Mouse (Mus musculus): ENCODE measurements around the gene Bnip3.

The Bnip3 gene

DNA sequence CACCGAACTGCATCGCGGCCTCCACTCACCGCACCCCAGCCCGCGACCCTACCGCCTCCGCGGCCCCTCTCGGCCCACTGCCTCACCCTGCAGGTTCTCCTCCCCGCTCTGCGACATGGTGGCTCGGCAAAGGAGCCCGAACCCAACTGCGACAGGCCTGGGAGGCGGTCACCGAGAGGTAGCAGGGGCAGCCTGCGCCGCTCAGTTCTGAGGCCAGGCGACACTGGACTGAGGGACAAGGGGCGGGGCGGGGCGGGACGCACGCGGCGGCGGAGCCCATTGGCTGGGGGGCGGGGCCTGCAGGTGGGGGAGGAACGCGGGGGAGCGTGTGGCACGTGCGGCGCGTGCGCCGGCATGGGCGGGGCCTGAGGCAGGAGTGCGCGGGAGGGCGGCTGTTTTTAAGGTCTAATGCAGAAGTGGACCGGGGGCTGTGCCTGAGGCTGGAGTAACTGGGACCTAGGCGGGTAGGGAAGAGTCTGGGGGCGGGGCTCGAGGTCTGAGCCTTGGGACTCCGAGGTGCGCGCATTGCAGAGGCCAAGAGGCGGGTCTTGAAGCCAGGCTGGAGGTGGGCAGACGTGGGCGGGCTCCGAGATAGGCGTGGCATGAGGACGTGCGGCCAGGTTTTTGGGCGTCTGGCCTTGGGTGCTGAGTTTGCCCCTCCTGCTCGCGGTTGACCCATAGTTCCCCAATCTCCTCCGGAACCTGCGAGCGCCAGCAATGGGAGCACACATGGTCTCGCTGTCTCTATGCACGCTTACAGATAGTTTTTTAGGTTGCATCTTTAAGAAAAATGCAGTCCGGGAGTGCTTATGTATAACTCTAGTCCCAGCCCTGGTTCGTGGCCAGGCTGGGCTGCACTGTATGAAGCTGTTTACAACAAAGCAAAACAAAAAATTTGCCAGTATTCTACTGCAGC is at the start of gene Bnip3:
Gene Bnip3 (minus strand): TSS at position 243 of the 916 bp plus-strand sequence.
- DNase-seq (ENCODE audit: low read depth, low spot score): peak; percentile 71

DNA sequence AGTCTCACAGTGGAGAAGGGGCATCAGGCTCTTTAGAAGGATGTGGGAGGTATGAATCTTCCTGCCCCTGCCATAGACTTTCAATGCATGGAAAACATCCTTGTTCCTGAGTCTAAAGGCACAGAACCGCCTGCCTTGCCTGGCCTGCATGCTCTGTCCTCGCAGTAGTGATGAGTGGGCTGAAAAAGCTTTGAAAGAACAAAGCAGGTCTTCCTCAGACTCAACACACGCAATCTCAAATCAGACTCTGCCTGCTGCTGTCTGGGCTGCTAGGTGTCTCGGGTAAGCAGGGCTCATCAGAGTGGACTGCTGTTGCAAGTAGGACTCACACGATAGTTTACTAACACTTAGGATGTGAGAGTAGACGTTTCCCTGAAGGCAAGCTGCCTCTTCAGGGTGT is 47.8 kb upstream of the Bnip3 start:
- no peak for DNase-seq (ENCODE audit: low read depth, low spot score)

DNA sequence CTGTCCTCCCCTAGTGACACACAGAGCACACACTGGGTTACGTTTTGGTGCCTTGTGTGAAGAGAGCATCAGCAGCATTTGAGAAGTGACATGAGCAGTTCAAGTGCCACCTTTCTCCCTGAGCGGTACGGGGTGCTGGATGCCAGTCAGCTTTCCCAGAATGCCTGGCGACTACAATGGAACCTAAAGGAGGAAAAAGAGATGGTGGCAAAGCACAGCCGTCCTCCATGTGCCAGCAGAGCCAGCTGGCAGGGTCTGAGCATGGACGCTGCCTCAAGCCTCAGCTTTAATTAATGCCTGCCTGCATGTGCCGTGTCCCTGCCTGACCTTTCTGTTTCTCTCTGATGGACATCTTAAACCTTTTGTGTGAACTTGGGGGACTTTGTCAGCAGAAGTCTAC is 46.5 kb upstream of the Bnip3 start:
- no peak for DNase-seq (ENCODE audit: low read depth, low spot score)

DNA sequence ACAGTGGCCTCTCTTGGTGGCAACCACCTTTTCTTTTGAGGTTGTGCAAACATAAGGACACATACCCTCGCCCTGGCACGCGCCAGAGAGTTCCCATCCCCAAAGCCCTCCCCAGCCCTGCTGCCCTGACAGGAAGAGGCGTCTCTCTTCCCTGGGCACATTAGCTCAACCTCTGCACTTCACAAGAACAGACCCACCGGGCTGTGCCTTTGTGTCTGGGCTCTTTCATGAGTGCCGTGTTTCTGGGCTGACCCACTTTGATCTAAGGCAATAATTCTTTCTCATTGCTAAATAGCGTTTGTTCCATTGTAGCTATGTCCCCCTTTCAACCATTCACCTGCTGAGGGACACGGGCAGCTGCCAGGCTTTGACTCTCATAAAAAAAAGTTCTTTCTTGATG is 39.0 kb upstream of the Bnip3 start:
- no peak for DNase-seq (ENCODE audit: low read depth, low spot score)

DNA sequence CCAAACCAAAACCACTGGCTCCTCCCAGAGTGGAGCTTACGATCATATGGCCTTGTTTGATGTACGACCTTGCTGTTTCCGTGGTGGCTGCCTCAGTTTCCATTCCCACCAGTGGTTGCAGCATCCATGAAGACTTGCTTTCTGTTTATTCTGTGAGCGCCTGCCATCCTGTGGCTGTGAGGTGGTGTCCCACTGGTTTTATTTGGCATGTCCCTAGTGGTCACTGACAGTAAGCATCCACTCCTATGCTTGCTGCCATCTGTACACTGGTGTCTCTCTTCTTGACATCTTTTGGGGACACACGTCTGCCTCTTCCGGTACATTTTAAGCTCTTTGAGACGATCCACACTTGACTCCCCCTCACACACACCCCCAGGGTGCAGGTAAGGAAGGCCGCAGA is 38.4 kb upstream of the Bnip3 start:
- no peak for DNase-seq (ENCODE audit: low read depth, low spot score)

DNA sequence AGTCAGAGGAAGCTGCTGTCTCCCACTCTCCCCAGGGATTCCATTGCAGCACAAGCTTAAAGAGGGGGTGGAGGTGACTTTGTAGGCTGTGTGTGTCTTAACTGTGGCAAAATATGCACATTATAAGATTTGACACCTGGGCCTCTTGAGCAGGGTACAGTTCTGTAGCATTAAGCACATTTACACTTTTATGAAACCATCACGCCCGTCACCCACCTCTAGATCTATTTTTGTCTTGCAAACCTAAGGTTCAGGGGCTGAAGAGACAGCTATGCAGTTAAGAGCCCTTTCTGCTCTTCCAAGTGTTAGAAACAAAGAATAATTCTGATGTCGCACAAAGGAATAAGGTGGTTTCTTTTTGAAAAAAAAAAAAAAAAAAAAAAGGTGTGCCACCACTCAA is 36.3 kb upstream of the Bnip3 start:
- no peak for DNase-seq (ENCODE audit: low read depth, low spot score)

DNA sequence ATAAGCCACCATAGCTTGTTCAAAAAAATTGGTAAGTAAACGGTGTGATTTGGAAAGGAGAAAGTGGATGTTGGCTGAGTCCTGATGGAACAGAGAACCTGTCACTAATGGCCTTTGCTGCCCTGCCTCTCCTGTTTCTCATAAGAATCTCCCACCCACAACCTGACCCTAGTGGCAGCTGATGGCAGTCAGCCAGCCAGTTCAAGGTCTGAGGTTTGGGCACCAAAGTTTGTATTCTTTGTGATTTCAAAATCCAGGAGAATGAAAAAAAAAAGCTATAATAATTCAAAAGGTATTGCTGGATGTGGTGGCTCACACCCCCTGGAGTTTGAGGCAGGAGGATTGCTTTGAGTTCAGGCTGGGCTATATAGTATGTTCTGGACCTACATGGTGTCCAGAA is 33.0 kb upstream of the Bnip3 start:
- no peak for DNase-seq (ENCODE audit: low read depth, low spot score)

DNA sequence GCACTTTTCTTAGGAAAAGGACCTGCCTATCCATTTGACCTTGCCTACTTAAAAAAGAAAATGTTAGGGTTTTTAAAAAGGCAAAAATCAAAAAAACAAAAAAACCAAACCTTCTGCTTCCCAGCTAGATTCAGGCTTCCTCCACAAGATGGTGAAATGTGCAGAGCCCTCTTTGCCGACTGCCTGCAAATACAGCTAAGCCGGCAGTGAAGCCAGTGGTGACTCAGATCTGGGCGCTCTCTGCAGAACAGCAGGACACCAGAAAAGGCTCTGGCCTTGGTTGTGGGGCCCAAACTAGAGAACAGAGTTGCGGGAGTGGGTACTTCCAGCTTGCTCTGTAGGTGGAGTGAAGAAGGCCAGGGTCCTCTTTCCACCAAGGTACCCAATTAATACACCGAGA is 32.3 kb upstream of the Bnip3 start:
- no peak for DNase-seq (ENCODE audit: low read depth, low spot score)

DNA sequence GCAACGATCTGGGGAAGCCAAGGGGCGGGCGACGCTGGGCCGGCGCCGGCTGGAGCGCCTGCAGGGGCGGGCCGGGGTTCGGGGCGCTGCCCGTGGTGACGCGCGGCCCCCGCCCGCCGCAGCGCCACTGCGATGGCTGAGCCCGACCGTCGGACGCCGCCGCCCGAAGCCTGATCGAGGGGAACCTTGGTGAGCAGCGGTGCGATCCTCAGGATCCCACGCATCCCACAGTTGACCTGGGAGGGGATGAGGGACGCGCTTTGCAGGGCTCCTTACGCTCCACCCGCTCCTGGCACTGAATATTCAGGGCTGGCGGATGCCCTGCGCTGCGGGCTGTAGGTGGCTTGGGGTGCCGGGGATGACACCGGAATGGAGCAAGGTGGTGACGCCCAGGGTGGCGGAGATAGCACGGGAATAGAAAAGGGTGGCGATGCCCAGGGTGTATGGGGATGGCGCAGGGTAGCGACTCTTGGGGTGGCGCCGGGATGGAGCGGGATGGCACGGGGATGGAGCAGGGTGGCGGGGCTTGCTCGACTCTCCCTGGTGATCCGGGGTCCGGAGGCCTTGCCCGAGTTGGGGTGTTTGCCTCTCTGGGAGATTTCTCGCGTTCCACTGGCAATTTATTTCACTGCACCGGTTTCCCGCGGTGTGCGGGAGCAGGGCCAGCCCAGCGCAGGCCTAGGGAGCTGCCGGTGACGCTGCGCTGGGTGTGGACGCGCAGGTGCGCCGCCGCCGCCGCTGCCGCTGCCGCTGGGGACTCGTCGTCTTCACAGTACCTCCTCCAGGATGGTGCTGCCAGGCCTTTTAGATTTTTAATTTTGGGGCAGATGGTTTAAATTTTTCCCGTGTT is 31.5 kb upstream of the Bnip3 start, which contains the start of gene Jakmip3:
Gene Jakmip3 (plus strand): TSS at position 119 of the 850 bp plus-strand sequence.
- DNase-seq (ENCODE audit: low read depth, low spot score): no peak

DNA sequence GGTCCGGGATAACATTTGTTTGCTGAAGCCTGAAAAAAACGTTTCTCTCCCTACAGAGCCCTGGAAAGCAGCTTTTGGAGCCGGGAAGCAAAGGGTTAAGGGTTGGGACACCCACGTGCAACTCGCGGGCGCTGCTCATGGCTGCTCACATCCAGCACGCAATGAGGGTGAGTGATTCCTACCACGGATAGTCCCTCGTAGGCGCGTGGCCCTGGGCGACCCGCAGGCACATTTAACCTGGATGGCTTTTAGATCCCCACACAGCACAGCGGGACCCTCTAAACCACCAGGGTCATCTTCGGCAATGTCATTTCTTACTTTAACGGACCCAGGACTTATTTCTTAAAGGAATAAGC is 30.9 kb upstream of the Bnip3 start:
- no peak for DNase-seq (ENCODE audit: low read depth, low spot score)

DNA sequence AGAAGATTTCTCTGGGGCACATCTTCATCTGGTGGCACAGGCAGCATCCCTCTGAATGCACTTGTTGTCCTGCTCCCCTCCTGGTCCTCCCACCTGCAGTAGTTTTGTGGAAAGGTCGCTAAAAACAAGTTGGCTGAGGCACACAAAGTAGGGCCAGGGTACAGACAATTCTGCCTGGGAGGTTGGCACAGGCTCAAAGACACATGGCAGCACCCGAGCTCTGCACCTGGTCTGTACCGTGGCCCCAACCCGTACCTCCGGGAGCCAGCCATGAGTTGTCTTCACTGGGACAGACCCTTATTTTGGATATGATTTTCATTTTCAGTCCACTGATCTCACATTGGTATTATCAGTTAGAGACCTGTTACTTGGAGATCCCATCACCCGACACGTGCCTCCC is 29.7 kb upstream of the Bnip3 start:
- DNase-seq (ENCODE audit: low read depth, low spot score): no peak

DNA sequence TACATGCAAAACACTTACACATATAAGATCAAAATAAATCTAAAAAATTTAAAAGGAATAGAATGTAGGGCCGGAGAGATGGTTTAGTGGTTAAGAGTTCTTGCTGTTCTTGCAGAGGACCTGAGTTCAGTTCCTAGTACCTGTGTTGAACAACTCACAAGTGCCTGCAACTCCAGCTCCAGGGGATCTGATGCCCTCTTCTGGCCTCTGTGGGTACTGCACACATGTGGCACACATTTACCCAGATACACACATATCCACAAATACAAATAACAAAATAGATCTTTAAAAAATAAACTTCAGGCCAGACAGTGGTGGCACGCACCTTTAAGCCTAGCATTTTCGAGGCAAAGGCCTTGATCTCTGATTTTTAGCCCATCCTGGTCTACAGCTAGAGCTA is 25.2 kb upstream of the Bnip3 start:
- DNase-seq (ENCODE audit: low read depth, low spot score): no peak

DNA sequence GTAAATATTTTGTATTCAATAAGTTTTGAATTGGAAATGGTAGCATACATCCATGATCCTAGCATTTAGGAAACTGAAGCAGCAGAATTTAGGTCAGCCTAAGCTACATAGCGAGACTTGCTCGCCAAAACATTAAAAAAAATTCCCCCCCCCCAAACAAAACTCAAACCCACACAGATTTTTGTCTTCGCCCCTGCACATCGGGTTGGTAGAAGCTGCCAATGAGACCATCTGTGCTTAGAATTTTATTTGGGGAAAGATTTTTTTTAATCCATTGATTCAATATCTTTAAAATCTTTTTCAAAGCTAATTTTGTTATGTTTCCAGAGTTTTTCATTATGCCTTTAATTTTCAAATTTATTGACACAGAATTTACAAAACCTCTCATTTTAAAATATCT is 19.1 kb upstream of the Bnip3 start:
- no peak for DNase-seq (ENCODE audit: low read depth, low spot score)

DNA sequence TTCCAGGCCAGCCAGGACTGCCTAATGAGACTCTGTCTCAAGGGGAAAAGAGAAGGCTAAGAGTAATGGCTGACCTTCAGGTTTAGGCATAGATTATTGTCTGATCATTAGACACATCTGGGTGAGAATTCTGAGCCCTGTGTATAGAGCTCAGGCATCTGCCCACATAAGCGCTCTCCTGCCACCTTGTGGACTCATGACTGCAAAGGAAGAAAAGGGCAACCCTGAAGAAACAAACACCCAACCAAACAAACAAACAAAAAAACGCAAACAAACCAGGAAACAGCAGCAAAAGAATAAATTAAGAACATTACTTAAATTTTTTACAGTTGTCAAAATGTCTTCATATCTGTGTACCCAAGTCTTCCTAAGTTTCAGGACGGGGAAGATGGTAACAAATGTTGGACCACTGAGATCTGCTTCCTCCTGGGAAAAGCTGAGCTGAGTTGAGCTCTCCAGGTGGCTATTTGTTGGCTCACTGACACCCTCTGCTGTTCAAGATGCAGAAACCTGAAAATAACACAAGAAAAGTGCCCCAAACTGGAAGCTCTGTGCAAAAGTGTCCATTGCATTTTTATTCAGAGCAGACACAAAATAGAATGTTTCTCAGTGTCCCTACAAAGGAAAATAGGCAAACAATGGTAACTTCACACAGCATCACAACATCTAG is 14.6 kb upstream of the Bnip3 start:
- DNase-seq (ENCODE audit: low read depth, low spot score): no peak

DNA sequence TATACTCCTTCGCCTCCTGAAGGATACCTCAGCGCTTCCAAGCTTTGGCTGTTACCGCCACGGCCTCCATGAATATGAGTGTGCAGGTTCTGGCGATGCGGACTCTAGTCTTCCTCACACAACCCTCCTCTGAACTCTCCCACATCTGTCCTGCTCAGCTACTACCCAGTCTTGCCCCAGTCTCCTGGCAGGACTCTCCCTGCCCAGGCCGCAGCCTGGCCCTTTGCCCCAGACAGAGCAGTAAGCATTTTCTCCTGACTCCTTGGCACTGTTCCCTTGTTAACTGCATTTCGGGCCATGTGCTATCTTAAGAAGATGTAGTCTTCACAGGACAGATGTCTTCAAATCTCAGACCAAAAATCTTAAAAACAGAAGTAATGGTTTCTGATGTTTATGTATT is 12.3 kb upstream of the Bnip3 start:
- no peak for DNase-seq (ENCODE audit: low read depth, low spot score)

DNA sequence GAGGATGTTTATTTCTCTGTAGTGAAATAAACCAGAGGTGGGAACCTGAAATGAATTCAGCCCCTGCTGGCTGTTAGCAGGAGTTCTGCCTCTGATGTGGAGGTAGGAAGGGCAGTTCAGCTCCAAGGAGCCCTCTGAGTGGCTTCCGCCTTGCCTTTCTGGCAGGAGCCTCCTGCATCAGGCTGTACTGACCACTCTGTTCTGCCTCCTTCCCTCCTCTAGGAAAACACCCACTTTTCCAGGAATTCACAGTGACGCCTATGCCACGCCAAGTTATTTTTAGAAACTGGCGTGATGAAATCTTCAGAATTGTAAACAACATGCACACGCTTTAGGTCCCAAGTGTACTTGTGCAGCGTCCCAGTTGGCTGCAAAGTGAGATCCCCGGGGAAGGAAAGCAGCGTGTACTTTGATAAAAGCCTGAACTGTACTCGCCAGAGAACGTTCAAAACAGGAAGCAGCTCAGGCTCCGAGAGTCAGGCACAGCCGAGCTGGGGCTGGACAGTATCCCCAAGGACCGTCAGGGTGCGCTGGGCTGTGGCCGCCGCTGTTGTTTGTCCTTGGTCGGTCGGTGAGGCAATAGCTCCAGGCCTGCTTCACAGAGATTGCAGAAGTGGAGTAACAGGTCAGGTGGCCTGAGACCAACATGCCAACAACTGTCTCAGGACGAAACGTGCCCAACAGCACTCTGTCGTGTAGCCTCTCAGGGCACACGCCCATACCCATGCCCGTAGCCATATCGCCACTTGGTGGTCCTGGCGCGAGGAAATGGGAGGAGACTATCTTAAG is 10.0 kb upstream of the Bnip3 start:
- DNase-seq (ENCODE audit: low read depth, low spot score): no peak

DNA sequence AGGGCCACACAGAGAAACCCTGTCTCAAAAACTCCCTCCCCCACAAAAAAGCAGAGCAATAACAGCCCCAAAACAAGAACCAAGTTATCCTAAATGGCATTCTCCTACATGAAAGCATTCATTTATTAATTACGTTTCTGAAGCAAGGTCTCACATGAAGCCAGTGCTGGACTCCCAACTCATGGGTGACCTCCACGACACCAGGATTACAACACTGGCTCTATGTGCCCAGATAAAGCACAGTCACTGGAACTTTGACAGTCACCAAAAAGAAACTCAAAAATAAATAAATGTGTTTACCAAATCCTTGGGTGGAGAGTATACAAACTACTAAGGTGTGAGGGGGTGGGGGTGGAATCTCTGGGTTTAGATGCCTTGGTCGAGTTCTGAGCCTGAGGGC is 4.3 kb upstream of the Bnip3 start:
- DNase-seq (ENCODE audit: low read depth, low spot score): no peak

DNA sequence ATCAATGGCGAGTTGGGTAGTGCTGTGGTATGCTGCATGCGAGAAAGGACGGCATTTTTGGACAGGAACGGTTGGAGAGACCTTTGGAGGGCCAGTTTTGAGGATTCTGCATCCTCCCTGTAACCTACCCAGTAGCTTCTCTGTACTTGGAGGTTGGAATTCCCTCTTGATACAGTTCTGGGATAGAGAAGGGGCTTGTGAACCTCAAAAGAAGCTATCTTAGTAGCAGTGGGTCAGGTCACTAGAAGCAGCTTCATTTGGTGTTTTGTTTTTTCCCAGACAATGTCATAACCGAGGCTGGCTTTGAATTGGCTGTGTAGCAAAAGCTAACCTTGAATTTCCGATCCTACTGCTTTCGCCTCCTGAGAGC is 859 bp upstream of the Bnip3 start:
- DNase-seq (ENCODE audit: low read depth, low spot score): no peak

DNA sequence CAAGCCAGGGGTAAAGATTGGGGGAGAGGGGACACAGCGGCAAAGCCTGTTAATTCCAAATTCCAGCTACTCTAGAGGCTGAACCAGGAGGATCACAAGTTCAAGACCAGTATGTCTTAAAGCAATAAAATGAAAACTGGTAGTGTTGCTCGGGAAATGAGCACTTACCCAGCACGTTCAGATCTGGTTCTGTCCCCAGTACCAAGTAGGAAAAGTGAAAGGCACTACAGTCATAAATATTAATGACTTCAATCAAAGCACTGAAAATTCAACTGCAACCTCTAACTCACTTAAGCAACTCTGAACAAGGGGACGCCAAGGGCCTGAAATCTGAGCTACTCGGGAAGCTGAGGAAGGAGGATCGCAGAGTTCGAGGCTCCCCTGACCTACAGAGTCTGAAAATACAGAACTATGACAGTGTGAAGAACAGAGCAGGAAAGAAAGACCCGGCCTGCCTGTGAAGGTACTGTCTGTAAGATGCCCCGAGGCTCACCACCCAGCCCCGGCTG is 497 bp downstream of the Bnip3 start:
- DNase-seq (ENCODE audit: low read depth, low spot score): no peak

DNA sequence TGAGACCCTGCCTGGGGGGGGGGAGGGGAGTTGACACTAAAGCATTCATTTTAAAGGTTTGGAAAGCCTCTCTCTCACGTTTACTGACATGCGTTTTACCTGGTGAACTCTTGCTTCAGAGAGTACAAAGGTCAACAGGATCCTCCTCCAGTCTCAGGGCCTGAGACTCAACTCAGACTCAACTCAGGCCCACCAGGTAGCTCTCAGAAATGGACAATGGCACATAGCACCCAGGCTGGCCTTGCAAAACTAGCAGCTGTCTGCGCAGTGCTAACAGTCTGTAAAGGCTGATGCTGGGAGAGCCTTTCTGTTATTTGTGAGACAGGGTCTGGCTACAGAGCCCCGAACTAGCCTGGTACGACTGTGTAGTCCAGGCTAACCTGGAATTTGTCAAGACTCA is 1.3 kb downstream of the Bnip3 start:
- DNase-seq (ENCODE audit: low read depth, low spot score): no peak

DNA sequence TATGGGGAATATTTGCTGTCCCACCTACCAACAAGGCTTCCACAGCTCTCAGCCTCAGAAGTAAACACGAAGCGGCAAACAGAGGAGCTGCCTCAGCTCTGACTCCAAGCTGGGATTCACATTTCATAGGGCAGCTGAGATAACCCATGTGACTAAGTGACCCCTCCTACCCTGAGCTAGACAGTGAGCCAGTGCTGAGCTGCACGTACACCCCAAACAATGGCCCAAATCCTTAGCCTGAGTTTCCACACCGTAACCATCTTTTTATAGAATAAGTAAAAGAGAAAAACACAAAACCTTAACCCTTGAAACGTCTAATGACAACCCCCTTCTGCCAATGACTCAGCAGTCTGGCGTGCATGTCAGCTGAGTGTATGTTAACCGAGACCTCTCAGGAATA is 2.3 kb downstream of the Bnip3 start:
- no peak for DNase-seq (ENCODE audit: low read depth, low spot score)
